Mouse (Mus musculus): ENCODE results near the gene Grm2.

Gene Grm2

GRCm38 (mm10) chr9:106655884-106656720, at the start of gene Grm2:
TSS of gene Grm2 (minus strand) at chr9:106656082.
- DNase-seq (ENCODE audit: low spot score), result no peak

- DNase-seq (ENCODE audit: low spot score), result no peak
These were observed 37.1 kb upstream of the Grm2 start for GRCm38 (mm10) chr9:106692973-106693481.

- no peak for DNase-seq (ENCODE audit: low spot score)
These were observed 33.0 kb upstream of the Grm2 start for GRCm38 (mm10) chr9:106688834-106689233.

GRCm38 (mm10) chr9:106686983-106687650, 31.2 kb upstream of the Grm2 start:
- peak; percentile 61 for DNase-seq (ENCODE audit: low spot score)

- DNase-seq (ENCODE audit: low spot score), result peak; percentile 80
These were observed 29.6 kb upstream of the Grm2 start, which contains the start of gene Tex264 for GRCm38 (mm10) chr9:106685249-106686101. TSS of gene Tex264 (minus strand) at chr9:106685927.

- no peak for DNase-seq (ENCODE audit: low spot score)
These were observed 29.0 kb upstream of the Grm2 start for GRCm38 (mm10) chr9:106684918-106685248.

GRCm38 (mm10) chr9:106684093-106684872, 28.4 kb upstream of the Grm2 start:
- DNase-seq (ENCODE audit: low spot score), result no peak

- DNase-seq (ENCODE audit: low spot score), result no peak
These were observed 25.1 kb upstream of the Grm2 start for GRCm38 (mm10) chr9:106681026-106681425.

GRCm38 (mm10) chr9:106678242-106678641, 22.4 kb upstream of the Grm2 start:
- DNase-seq (ENCODE audit: low spot score), result no peak

- DNase-seq (ENCODE audit: low spot score), result no peak
These were observed 21.8 kb upstream of the Grm2 start for GRCm38 (mm10) chr9:106677702-106678101.

GRCm38 (mm10) chr9:106676571-106676970, 20.7 kb upstream of the Grm2 start:
- DNase-seq (ENCODE audit: low spot score), result no peak

GRCm38 (mm10) chr9:106675965-106676364, 20.1 kb upstream of the Grm2 start:
- DNase-seq (ENCODE audit: low spot score), result no peak

GRCm38 (mm10) chr9:106675480-106675879, 19.6 kb upstream of the Grm2 start:
- DNase-seq (ENCODE audit: low spot score), result peak; percentile 80

GRCm38 (mm10) chr9:106673860-106674259, 18.0 kb upstream of the Grm2 start:
- no peak for DNase-seq (ENCODE audit: low spot score)

- no peak for DNase-seq (ENCODE audit: low spot score)
These were observed 9.0 kb upstream of the Grm2 start for GRCm38 (mm10) chr9:106664856-106665255.

GRCm38 (mm10) chr9:106664433-106664832, 8.6 kb upstream of the Grm2 start:
- peak; percentile 69 for DNase-seq (ENCODE audit: low spot score)

- no peak for DNase-seq (ENCODE audit: low spot score)
These were observed 7.3 kb upstream of the Grm2 start for GRCm38 (mm10) chr9:106663200-106663599.

- no peak for DNase-seq (ENCODE audit: low spot score)
These were observed 4.1 kb upstream of the Grm2 start for GRCm38 (mm10) chr9:106659935-106660334.

- DNase-seq (ENCODE audit: low spot score), result no peak
These were observed 3.6 kb upstream of the Grm2 start for GRCm38 (mm10) chr9:106659441-106659840.

GRCm38 (mm10) chr9:106657592-106657991, 1.7 kb upstream of the Grm2 start:
- DNase-seq (ENCODE audit: low spot score), result no peak

GRCm38 (mm10) chr9:106656820-106657219, 938 bp upstream of the Grm2 start:
- no peak for DNase-seq (ENCODE audit: low spot score)

All from left cerebral cortex, adult 11 months (tissue).